Mouse (Mus musculus): ENCODE results near the gene Rrp12. TPM values are rescaled to one million over a fixed set of nuclear protein-coding genes. Genes with fewer than 3 reads are reported as not detected.
A peak's percentile ranks its signal among the peaks of the same experiment; 100 is the strongest.
"Not testable (repeated sequence)": the region's sequence is repeated elsewhere in the genome, so short reads cannot be mapped to it uniquely, and the experiment has no call there.

Gene Rrp12
- polyA plus RNA-seq, 1 experiment from 2014 or later = 4.7 TPM

GRCm38 (mm10) chr19:41932686-41933085 is 36.7 kb upstream of the Rrp12 start:
- Histone ChIP-seq H3K9ac (ENCODE audit: low read depth, low read length) (peak overlapping the region; percentile 67), H3K4me2 (replicated peaks; ENCODE audit: low read depth) (peak overlapping the region; percentile 90), H3K27me3 (replicated peaks; ENCODE audit: control insufficient read depth, insufficient read depth, low read length) (no peaks in the 10 kb centered on the region), H3K9me3 (ENCODE audit: control insufficient read depth) (no peaks in the 10 kb centered on the region), H3K27ac (ENCODE audit: low read depth, low read length) (peak overlapping the region; percentile 28; the same call in 1 of the 2 replicates), H3K36me3 (ENCODE audit: control insufficient read depth, insufficient read depth) (peaks cover 15% of the 10 kb centered on the region), H3K4me1 (replicated peaks; ENCODE audit: control insufficient read depth, insufficient read depth, low read length) (peaks cover 5% of the 10 kb centered on the region; the same call in 1 of the 2 replicates), H3K4me3 (ENCODE audit: low read depth, low read length) (peak overlapping the region; percentile 90)
- ATAC-seq = peak; percentile 14; the same call in 1 of the 2 replicates
- no peak for TF ChIP-seq CTCF (IDR thresholded peaks at IDR 0.05; ENCODE audit: low read depth)
- WGBS = under 1% methylated on average over 28 of the region's 28 CpGs

GRCm38 (mm10) chr19:41920412-41921067 is 24.6 kb upstream of the Rrp12 start:
- no peak overlapping the region for H3K27ac ChIP-seq (ENCODE audit: low read depth, low read length)
- no peaks in the 10 kb centered on the region for H3K4me1 ChIP-seq (replicated peaks; ENCODE audit: control insufficient read depth, insufficient read depth, low read length)
- no peaks in the 10 kb centered on the region for H3K9me3 ChIP-seq (ENCODE audit: control insufficient read depth)
- H3K9ac ChIP-seq (ENCODE audit: low read depth, low read length) = no peak overlapping the region
- WGBS = 72% methylated on average over 5 of the region's 5 CpGs
- no peak overlapping the region for H3K4me2 ChIP-seq (replicated peaks; ENCODE audit: low read depth)
- no peak overlapping the region for H3K4me3 ChIP-seq (ENCODE audit: low read depth, low read length)
- ATAC-seq = no peak
- TF ChIP-seq CTCF (IDR thresholded peaks at IDR 0.05; ENCODE audit: low read depth) = no peak
- no peaks in the 10 kb centered on the region for H3K27me3 ChIP-seq (replicated peaks; ENCODE audit: control insufficient read depth, insufficient read depth, low read length)
- peaks cover 49% of the 10 kb centered on the region for H3K36me3 ChIP-seq (ENCODE audit: control insufficient read depth, insufficient read depth)

- no peak for TF ChIP-seq CTCF (IDR thresholded peaks at IDR 0.05; ENCODE audit: low read depth)
- Histone ChIP-seq H3K27ac (ENCODE audit: low read depth, low read length) (no peak overlapping the region), H3K4me1 (replicated peaks; ENCODE audit: control insufficient read depth, insufficient read depth, low read length) (no peaks in the 10 kb centered on the region), H3K36me3 (ENCODE audit: control insufficient read depth, insufficient read depth) (peaks cover 45% of the 10 kb centered on the region), H3K27me3 (replicated peaks; ENCODE audit: control insufficient read depth, insufficient read depth, low read length) (no peaks in the 10 kb centered on the region), H3K9me3 (ENCODE audit: control insufficient read depth) (no peaks in the 10 kb centered on the region), H3K9ac (ENCODE audit: low read depth, low read length) (no peak overlapping the region), H3K4me3 (ENCODE audit: low read depth, low read length) (no peak overlapping the region), H3K4me2 (replicated peaks; ENCODE audit: low read depth) (no peak overlapping the region)
- 55% methylated on average over 4 of the region's 4 CpGs for WGBS
- ATAC-seq = no peak
Observed at GRCm38 (mm10) chr19:41919471-41919870, 23.5 kb upstream of the Rrp12 start.

GRCm38 (mm10) chr19:41916853-41917252 is 20.9 kb upstream of the Rrp12 start:
- Histone ChIP-seq H3K4me3 (ENCODE audit: low read depth, low read length) (no peak overlapping the region), H3K9ac (ENCODE audit: low read depth, low read length) (no peak overlapping the region), H3K36me3 (ENCODE audit: control insufficient read depth, insufficient read depth) (peaks cover 29% of the 10 kb centered on the region), H3K27me3 (replicated peaks; ENCODE audit: control insufficient read depth, insufficient read depth, low read length) (no peaks in the 10 kb centered on the region), H3K27ac (ENCODE audit: low read depth, low read length) (no peak overlapping the region), H3K9me3 (ENCODE audit: control insufficient read depth) (no peaks in the 10 kb centered on the region), H3K4me2 (replicated peaks; ENCODE audit: low read depth) (no peak overlapping the region), H3K4me1 (replicated peaks; ENCODE audit: control insufficient read depth, insufficient read depth, low read length) (0 out of 2 replicates have a peak, but pooled peaks cover 8% of the 10 kb centered on the region)
- ATAC-seq = no peak
- WGBS = 79% methylated on average over 4 of the region's 4 CpGs
- no peak for TF ChIP-seq CTCF (IDR thresholded peaks at IDR 0.05; ENCODE audit: low read depth)

GRCm38 (mm10) chr19:41915294-41915693 is 19.3 kb upstream of the Rrp12 start:
- H3K36me3 ChIP-seq (ENCODE audit: control insufficient read depth, insufficient read depth) = peaks cover 29% of the 10 kb centered on the region
- H3K27me3 ChIP-seq (replicated peaks; ENCODE audit: control insufficient read depth, insufficient read depth, low read length) = no peaks in the 10 kb centered on the region
- 0 out of 2 replicates have a peak, but pooled peaks cover 8% of the 10 kb centered on the region for H3K4me1 ChIP-seq (replicated peaks; ENCODE audit: control insufficient read depth, insufficient read depth, low read length)
- no peak overlapping the region for H3K4me3 ChIP-seq (ENCODE audit: low read depth, low read length)
- no peak for TF ChIP-seq CTCF (IDR thresholded peaks at IDR 0.05; ENCODE audit: low read depth)
- no peaks in the 10 kb centered on the region for H3K9me3 ChIP-seq (ENCODE audit: control insufficient read depth)
- no peak for ATAC-seq
- WGBS = 81% methylated on average over 3 of the region's 3 CpGs
- no peak overlapping the region for H3K9ac ChIP-seq (ENCODE audit: low read depth, low read length)
- no peak overlapping the region for H3K4me2 ChIP-seq (replicated peaks; ENCODE audit: low read depth)
- H3K27ac ChIP-seq (ENCODE audit: low read depth, low read length) = no peak overlapping the region

- not testable (repeated sequence) for H3K4me1 ChIP-seq (replicated peaks; ENCODE audit: control insufficient read depth, insufficient read depth, low read length); H3K9ac ChIP-seq (ENCODE audit: low read depth, low read length); H3K27ac ChIP-seq (ENCODE audit: low read depth, low read length); H3K9me3 ChIP-seq (ENCODE audit: control insufficient read depth); ATAC-seq; H3K4me3 ChIP-seq (ENCODE audit: low read depth, low read length); H3K27me3 ChIP-seq (replicated peaks; ENCODE audit: control insufficient read depth, insufficient read depth, low read length)
- Histone ChIP-seq H3K4me2 (replicated peaks; ENCODE audit: low read depth) (peak overlapping the region; percentile 85), H3K36me3 (ENCODE audit: control insufficient read depth, insufficient read depth) (peaks cover 29% of the 10 kb centered on the region)
Observed at GRCm38 (mm10) chr19:41914592-41914882, 18.6 kb upstream of the Rrp12 start.

Measured in intestine, postnatal 0 days (tissue).